Mouse (Mus musculus): ENCODE results near the gene Tshz3. TPM values are rescaled to one million over a fixed set of nuclear protein-coding genes. Genes with fewer than 3 reads are reported as not detected.

The Tshz3 gene
- total and polyA plus RNA-seq, 2 experiments from 2014 or later: 1.3 TPM

GRCm38 (mm10) chr7:36714323-36714722 lies 16.4 kb downstream of the Tshz3 start:
- H3K4me1 ChIP-seq (ENCODE audit: control insufficient read depth, insufficient read depth): no peaks in the 10 kb centered on the region
- H3K27ac ChIP-seq (ENCODE audit: low read depth): no peak overlapping the region
- ATAC-seq (ENCODE audit: insufficient read depth, low read depth) (no peak), DNase-seq (ENCODE audit: low spot score) (no peak)
- 76% methylated on average over 7 of the region's 7 CpGs for WGBS
- no peaks in the 10 kb centered on the region for H3K36me3 ChIP-seq (replicated peaks; ENCODE audit: control insufficient read depth, insufficient read depth, low read length)
- no peak overlapping the region for H3K4me3 ChIP-seq (ENCODE audit: low read depth, low read length)
- H3K9ac ChIP-seq (replicated peaks; ENCODE audit: low read depth, low read length): no peak overlapping the region
- no peak for TF ChIP-seq EP300 (IDR thresholded peaks at IDR 0.05; ENCODE audit: low read depth)
- no peak for TF ChIP-seq CTCF (IDR thresholded peaks at IDR 0.05; ENCODE audit: low read depth)
- H3K9me3 ChIP-seq (replicated peaks; ENCODE audit: control insufficient read depth, low read length): no peaks in the 10 kb centered on the region
- H3K4me2 ChIP-seq (ENCODE audit: low read depth, low read length): no peak overlapping the region
- H3K27me3 ChIP-seq (ENCODE audit: control insufficient read depth, insufficient read depth, low read length): no peaks in the 10 kb centered on the region

GRCm38 (mm10) chr7:36717192-36717591 lies 19.3 kb downstream of the Tshz3 start:
- WGBS: 18% methylated on average over 5 of the region's 6 CpGs
- no peak for DNase-seq (ENCODE audit: low spot score)
- no peak for TF ChIP-seq EP300 (IDR thresholded peaks at IDR 0.05; ENCODE audit: low read depth)
- TF ChIP-seq CTCF (IDR thresholded peaks at IDR 0.05; ENCODE audit: low read depth): peak; percentile 9; the same call in 1 of the 2 replicates

GRCm38 (mm10) chr7:36720830-36721229 lies 22.9 kb downstream of the Tshz3 start:
- no peak for ATAC-seq (ENCODE audit: insufficient read depth, low read depth)
- H3K27ac ChIP-seq (ENCODE audit: low read depth): no peak overlapping the region
- no peak overlapping the region for H3K9ac ChIP-seq (replicated peaks; ENCODE audit: low read depth, low read length)
- no peaks in the 10 kb centered on the region for H3K9me3 ChIP-seq (replicated peaks; ENCODE audit: control insufficient read depth, low read length)
- no peaks in the 10 kb centered on the region for H3K27me3 ChIP-seq (ENCODE audit: control insufficient read depth, insufficient read depth, low read length)
- no peaks in the 10 kb centered on the region for H3K4me1 ChIP-seq (ENCODE audit: control insufficient read depth, insufficient read depth)
- no peak overlapping the region for H3K4me3 ChIP-seq (ENCODE audit: low read depth, low read length)
- no peaks in the 10 kb centered on the region for H3K36me3 ChIP-seq (replicated peaks; ENCODE audit: control insufficient read depth, insufficient read depth, low read length)
- 41% methylated on average over 9 of the region's 9 CpGs for WGBS
- TF ChIP-seq CTCF (IDR thresholded peaks at IDR 0.05; ENCODE audit: low read depth) (no peak), EP300 (IDR thresholded peaks at IDR 0.05; ENCODE audit: low read depth) (no peak)
- no peak overlapping the region; the same call in 1 of the 2 replicates for H3K4me2 ChIP-seq (ENCODE audit: low read depth, low read length)
- no peak for DNase-seq (ENCODE audit: low spot score)

More at GRCm38 (mm10) chr7:36717192-36717591, 19.3 kb downstream of the Tshz3 start:
- H3K4me1 ChIP-seq (ENCODE audit: control insufficient read depth, insufficient read depth): no peaks in the 10 kb centered on the region
- no peak overlapping the region for H3K4me2 ChIP-seq (ENCODE audit: low read depth, low read length)
- H3K4me3 ChIP-seq (ENCODE audit: low read depth, low read length): no peak overlapping the region
- no peaks in the 10 kb centered on the region for H3K27me3 ChIP-seq (ENCODE audit: control insufficient read depth, insufficient read depth, low read length)
- no peak overlapping the region for H3K9ac ChIP-seq (replicated peaks; ENCODE audit: low read depth, low read length)
- H3K9me3 ChIP-seq (replicated peaks; ENCODE audit: control insufficient read depth, low read length): no peaks in the 10 kb centered on the region
- H3K27ac ChIP-seq (ENCODE audit: low read depth): no peak overlapping the region
- H3K36me3 ChIP-seq (replicated peaks; ENCODE audit: control insufficient read depth, insufficient read depth, low read length): no peaks in the 10 kb centered on the region
- ATAC-seq (ENCODE audit: insufficient read depth, low read depth): no peak

GRCm38 (mm10) chr7:36736303-36737050 lies 38.6 kb downstream of the Tshz3 start:
- no peaks in the 10 kb centered on the region for H3K27me3 ChIP-seq (ENCODE audit: control insufficient read depth, insufficient read depth, low read length)
- H3K4me2 ChIP-seq (ENCODE audit: low read depth, low read length): no peak overlapping the region
- 70% methylated on average over 14 of the region's 14 CpGs for WGBS

GRCm38 (mm10) chr7:36751480-36751879 lies 53.6 kb downstream of the Tshz3 start:
- no peak overlapping the region for H3K9ac ChIP-seq (replicated peaks; ENCODE audit: low read depth, low read length)
- 96% methylated on average over 2 of the region's 2 CpGs for WGBS
- no peak overlapping the region for H3K4me3 ChIP-seq (ENCODE audit: low read depth, low read length)
- no peaks in the 10 kb centered on the region for H3K4me1 ChIP-seq (ENCODE audit: control insufficient read depth, insufficient read depth)
- H3K4me2 ChIP-seq (ENCODE audit: low read depth, low read length): no peak overlapping the region
- no peaks in the 10 kb centered on the region for H3K9me3 ChIP-seq (replicated peaks; ENCODE audit: control insufficient read depth, low read length)
- H3K36me3 ChIP-seq (replicated peaks; ENCODE audit: control insufficient read depth, insufficient read depth, low read length): no peaks in the 10 kb centered on the region
- no peaks in the 10 kb centered on the region for H3K27me3 ChIP-seq (ENCODE audit: control insufficient read depth, insufficient read depth, low read length)
- TF ChIP-seq CTCF (IDR thresholded peaks at IDR 0.05; ENCODE audit: low read depth): no peak
- TF ChIP-seq EP300 (IDR thresholded peaks at IDR 0.05; ENCODE audit: low read depth): no peak
- no peak overlapping the region for H3K27ac ChIP-seq (ENCODE audit: low read depth)
- ATAC-seq (ENCODE audit: insufficient read depth, low read depth): no peak
- no peak for DNase-seq (ENCODE audit: low spot score)

More at GRCm38 (mm10) chr7:36736303-36737050, 38.6 kb downstream of the Tshz3 start:
- no peaks in the 10 kb centered on the region for H3K9me3 ChIP-seq (replicated peaks; ENCODE audit: control insufficient read depth, low read length)
- DNase-seq (ENCODE audit: low spot score): no peak
- TF ChIP-seq CTCF (IDR thresholded peaks at IDR 0.05; ENCODE audit: low read depth) (no peak), EP300 (IDR thresholded peaks at IDR 0.05; ENCODE audit: low read depth) (no peak)
- no peak overlapping the region for H3K27ac ChIP-seq (ENCODE audit: low read depth)
- H3K36me3 ChIP-seq (replicated peaks; ENCODE audit: control insufficient read depth, insufficient read depth, low read length): no peaks in the 10 kb centered on the region
- H3K4me1 ChIP-seq (ENCODE audit: control insufficient read depth, insufficient read depth): no peaks in the 10 kb centered on the region
- H3K4me3 ChIP-seq (ENCODE audit: low read depth, low read length): no peak overlapping the region
- no peak overlapping the region for H3K9ac ChIP-seq (replicated peaks; ENCODE audit: low read depth, low read length)
- ATAC-seq (ENCODE audit: insufficient read depth, low read depth): no peak
